Mouse (Mus musculus): ENCODE measurements at regions not wholly inside any gene's neighbourhood (a gene's known extent, or its start where the extent isn't known, plus 50 kb on each side); places are given as distances from the start of the nearest gene placed in this dataset.

DNA sequence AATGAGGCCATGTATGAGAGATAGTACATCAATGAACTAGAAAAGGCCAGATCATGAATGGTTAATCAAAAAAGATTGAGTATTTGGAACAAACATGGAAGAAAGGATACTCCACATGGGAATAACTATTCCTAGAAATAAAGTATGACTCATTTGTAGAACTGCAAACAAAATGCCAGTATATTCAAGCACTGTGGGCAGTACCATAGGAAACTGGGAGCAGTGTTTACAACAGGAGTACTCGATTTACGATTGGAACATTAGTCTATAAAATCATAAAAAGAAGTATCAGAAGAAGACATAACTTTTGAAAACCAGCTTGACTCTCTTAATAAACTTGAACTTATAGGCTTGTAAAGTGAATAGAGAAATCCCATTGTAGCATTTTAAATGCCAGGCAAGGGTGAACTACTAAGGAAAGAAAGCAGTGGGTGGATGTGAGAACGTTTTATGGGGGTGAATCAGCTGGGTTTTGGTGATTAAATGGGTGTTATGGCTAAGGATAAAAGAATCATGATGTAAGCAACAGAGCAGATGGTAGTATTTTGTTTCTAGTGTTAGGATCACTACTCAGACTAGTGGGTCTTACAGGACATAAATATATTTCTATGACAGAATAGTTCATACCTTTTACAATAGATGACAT, 347.6 kb downstream of the Slc6a15 start:
- TF ChIP-seq EP300 (IDR thresholded peaks at IDR 0.05; ENCODE audit: low read depth) (no peak), CTCF (IDR thresholded peaks at IDR 0.05; ENCODE audit: low read depth) (no peak)

Data from heart, postnatal 0 days (tissue).